Mouse (Mus musculus): ENCODE results near the gene Gucy2g.

GRCm38 (mm10) chr19:55190065-55190464 is 51.0 kb downstream of the Gucy2g start:
- TF ChIP-seq EP300 (IDR thresholded peaks at IDR 0.05; ENCODE audit: low read depth) (no peak), CTCF (IDR thresholded peaks at IDR 0.05; ENCODE audit: low read depth) (no peak)
